Mouse (Mus musculus): ENCODE measurements around the gene Gm17693. TPM values are rescaled to one million over a fixed set of nuclear protein-coding genes. Genes with fewer than 3 reads are reported as not detected.
"Not testable (repeated sequence)": the region's sequence is repeated elsewhere in the genome, so short reads cannot be mapped to it uniquely, and the experiment has no call there.

The Gm17693 gene
- not detected in 2 replicates for polyA plus RNA-seq (2012; rRNA removed)

GRCm38 (mm10) chrX:125705144-125705543, at the start of gene Gm17693:
TSS of gene Gm17693 (plus strand) at chrX:125705444.
- not testable (repeated sequence) for DNase-seq (ENCODE audit: extremely low spot score in 1 of 2, low spot score in 1 of 2)

Measured in frontal cortex, adult 2 months (tissue).